Mouse (Mus musculus): ENCODE results near the gene Rbpjl. TPM values are rescaled to one million over a fixed set of nuclear protein-coding genes. Genes with fewer than 3 reads are reported as not detected.

Rbpjl gene
- total RNA-seq (2022): under 1 TPM; 0.17 to 0.77 (median 0.31) TPM

GRCm38 (mm10) chr2:164402906-164403305 lies at the start of gene Rbpjl:
Rbpjl (plus strand) TSS chr2:164403141.
- peak in 1 of 2 experiments; percentile 51 for DNase-seq (ENCODE audit: low spot score in 2 of 2)

- no peak for DNase-seq (ENCODE audit: low spot score in 2 of 2)
Measured at GRCm38 (mm10) chr2:164353356-164353755, 49.6 kb upstream of the Rbpjl start.

- no peak for DNase-seq (ENCODE audit: low spot score in 2 of 2)
Measured at GRCm38 (mm10) chr2:164356177-164356967, 46.6 kb upstream of the Rbpjl start.

GRCm38 (mm10) chr2:164358373-164358772 lies 44.6 kb upstream of the Rbpjl start:
- no peak for DNase-seq (ENCODE audit: low spot score in 2 of 2)

GRCm38 (mm10) chr2:164359031-164359430 lies 43.9 kb upstream of the Rbpjl start:
- DNase-seq (ENCODE audit: low spot score in 2 of 2): no peak

GRCm38 (mm10) chr2:164359668-164360067 lies 43.3 kb upstream of the Rbpjl start:
- DNase-seq (ENCODE audit: low spot score in 2 of 2): no peak

GRCm38 (mm10) chr2:164360974-164361657 lies 41.8 kb upstream of the Rbpjl start:
- no peak for DNase-seq (ENCODE audit: low spot score in 2 of 2)

- DNase-seq (ENCODE audit: low spot score in 2 of 2): no peak
Measured at GRCm38 (mm10) chr2:164366947-164367346, 36.0 kb upstream of the Rbpjl start.

GRCm38 (mm10) chr2:164368620-164369105 lies 34.3 kb upstream of the Rbpjl start:
- no peak for DNase-seq (ENCODE audit: low spot score in 2 of 2)

GRCm38 (mm10) chr2:164371371-164371770 lies 31.6 kb upstream of the Rbpjl start:
- no peak for DNase-seq (ENCODE audit: low spot score in 2 of 2)

GRCm38 (mm10) chr2:164372408-164373053 lies 30.4 kb upstream of the Rbpjl start:
- DNase-seq (ENCODE audit: low spot score in 2 of 2): no peak

GRCm38 (mm10) chr2:164373187-164373586 lies 29.8 kb upstream of the Rbpjl start:
- no peak for DNase-seq (ENCODE audit: low spot score in 2 of 2)

GRCm38 (mm10) chr2:164377478-164378426 lies 25.2 kb upstream of the Rbpjl start:
- no peak for DNase-seq (ENCODE audit: low spot score in 2 of 2)

- DNase-seq (ENCODE audit: low spot score in 2 of 2): no peak
Measured at GRCm38 (mm10) chr2:164381726-164382125, 21.2 kb upstream of the Rbpjl start.

- no peak for DNase-seq (ENCODE audit: low spot score in 2 of 2)
Measured at GRCm38 (mm10) chr2:164382971-164383370, 20.0 kb upstream of the Rbpjl start.

- DNase-seq (ENCODE audit: low spot score in 2 of 2): no peak
Measured at GRCm38 (mm10) chr2:164383656-164384399, 19.1 kb upstream of the Rbpjl start.

GRCm38 (mm10) chr2:164385927-164386763 lies 16.8 kb upstream of the Rbpjl start:
- peak in 1 of 2 experiments; percentile 37 for DNase-seq (ENCODE audit: low spot score in 2 of 2)

- DNase-seq (ENCODE audit: low spot score in 2 of 2): peak in 1 of 2 experiments; percentile 57
Measured at GRCm38 (mm10) chr2:164386953-164387352, 16.0 kb upstream of the Rbpjl start.

GRCm38 (mm10) chr2:164389020-164389419 lies 13.9 kb upstream of the Rbpjl start, which contains the start of gene Slpi:
Slpi (minus strand) TSS chr2:164389095.
- peak; percentile 20 to 55 for DNase-seq (ENCODE audit: low spot score in 2 of 2)
